Mouse (Mus musculus) mouse embryonic stem cell (cell line): ENCODE results near the gene Chn2.

ENCODE experiments used
- in situ Hi-C, 2 experiments: fragments of 300-500 bp; cut with MboI; formaldehyde crosslinking; loops; 1 replicate in 1 of 2; 3 replicates in 1 of 2; pipeline ENCODE4 v1.14.3; 2019 to 2020; ENCODE audit warnings: low sequenced_read_pairs in 2 of 2, low pct_unique_long_range_greater_than_20kb in 1 of 2, mixed read lengths in 1 of 2; ENCODE audit not compliant: unreplicated experiment in 1 of 2

Chn2 gene

DNA sequence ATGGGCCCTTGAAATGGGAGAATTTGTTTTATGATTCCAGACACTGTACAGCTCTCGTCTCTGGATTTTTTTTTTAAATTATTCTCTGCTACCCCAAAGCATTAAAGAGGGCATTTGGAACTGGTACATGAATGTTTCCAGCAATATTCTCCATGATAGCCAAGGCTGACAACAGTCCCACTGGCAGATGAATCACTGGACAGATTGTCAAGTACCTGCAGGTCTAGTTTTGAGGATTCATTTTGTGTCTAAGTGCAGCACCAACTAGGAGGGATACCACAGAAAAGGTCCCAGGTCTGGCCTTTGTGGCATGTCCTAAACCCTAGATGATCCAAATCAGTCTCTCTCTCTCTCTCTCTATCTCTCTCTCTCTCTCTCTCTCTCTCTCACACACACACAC is 89.3 kb downstream of the Chn2 start:
- in situ Hi-C loops, result no loop called here

DNA sequence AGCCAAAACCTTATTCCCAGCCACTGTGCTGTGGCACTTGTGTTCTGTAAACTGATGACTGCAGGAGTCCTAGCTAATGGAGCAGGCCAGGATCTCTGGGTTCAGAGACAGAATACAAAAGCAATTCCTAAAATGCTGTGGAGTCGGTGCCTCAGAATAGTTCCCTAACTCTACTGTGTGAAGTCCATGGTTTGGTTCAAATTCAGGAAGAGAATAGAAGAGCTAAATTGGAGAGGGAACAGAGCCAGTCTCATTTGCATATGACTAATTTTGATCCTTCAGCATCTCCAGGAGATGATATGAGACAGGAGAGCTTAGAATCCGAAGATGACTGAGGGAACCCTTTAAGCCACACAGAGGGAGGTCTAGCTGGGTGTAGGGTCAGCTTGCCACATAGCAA is 90.2 kb downstream of the Chn2 start:
- in situ Hi-C loops, result no loop called here

DNA sequence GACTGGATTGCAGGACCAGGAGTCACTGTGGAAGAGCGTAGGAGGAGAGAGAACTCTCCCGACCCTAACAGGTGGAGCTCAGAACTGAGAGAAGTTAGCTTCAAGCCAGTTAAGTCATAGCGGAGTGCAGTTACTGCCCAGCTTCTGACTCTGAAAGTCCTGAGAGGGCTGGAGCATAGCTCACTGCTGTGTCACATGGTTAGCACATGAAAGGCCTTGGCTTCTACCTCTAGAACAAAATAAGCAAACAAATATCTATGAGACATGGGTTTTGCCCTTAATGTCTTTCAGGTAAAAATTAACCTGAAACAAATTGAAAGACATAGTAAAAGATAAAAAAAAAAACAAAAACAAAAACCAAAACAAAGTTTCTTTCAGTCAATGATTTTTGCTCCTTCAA is 91.5 kb downstream of the Chn2 start:
- in situ Hi-C loops, result no loop called here

DNA sequence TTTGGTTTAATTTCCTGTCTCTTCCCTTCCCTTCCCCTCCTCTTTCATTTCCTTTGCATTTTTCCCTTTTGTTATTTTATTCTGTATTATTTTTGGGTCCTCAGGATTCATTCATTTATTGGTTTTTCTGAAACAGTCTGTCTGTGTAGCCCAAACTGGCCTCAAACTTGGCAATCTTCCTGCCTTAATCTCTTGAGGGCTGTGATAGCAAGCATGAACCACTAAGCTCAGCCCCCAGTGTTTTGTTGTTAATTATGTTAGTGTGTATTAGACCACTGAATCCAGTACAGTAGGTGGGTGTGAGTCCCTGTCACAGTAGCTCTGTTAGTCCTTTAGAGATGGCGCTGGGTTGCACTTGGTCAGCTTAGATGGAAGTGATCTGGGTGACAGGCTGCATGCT is 93.2 kb downstream of the Chn2 start:
- in situ Hi-C loops, result no loop called here

DNA sequence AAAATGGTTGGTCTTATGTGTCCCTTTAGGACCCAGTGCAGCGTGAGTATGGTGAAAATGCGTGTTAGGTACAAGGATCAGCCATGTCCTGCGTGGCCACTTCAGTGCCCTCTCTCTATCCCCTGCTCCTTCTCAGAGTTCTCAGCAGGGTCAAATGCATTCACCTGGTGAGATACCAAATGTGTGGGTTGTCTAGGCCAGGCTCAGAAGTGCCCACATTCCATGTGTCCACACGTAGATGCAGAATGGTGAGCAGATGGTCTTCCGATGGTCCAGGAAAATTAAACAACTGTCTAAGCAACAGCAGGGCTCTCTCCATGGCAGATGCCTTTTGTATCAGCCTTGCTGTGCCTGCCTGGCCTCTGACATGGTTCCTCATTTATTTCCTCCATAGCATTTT is 93.9 kb downstream of the Chn2 start:
- in situ Hi-C loops, result no loop called here

DNA sequence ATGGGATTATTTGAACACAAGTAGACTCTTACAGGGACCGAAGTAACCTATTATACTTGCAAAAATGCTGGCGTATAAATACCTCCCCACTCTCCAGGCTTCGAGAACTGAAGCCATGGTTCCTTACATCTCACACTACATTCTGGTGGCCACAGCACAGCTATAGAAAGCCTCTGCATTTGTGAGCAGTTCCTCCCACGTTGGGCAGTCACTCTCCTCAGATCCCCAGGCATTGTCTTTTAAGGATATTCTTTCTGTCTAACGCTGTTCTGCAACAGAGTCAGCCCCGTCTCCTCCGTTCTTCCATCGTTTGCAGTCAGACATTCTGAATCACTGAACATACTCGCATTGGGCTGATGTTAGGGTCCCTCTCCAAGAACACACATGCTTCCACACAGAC is 98.8 kb downstream of the Chn2 start:
- in situ Hi-C loops, result no loop called here

DNA sequence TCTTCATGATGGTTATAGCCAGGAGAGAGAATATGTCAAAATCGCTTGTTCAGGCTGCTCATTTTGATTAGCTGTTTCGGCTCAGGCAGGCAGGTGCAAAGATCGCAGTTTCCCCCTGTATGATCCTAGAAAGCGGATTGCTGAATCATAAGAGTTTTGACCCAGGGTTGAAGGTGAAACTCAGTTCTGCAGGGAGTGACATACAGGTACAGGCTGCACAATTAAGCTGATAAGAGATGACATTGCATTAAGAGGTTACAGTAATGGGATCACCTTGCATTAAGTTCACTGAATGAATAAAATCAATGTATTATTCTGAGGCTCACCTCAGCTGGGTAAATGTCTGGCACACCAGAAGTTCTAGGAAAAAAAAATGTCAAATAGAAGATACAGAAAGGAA is 101.1 kb downstream of the Chn2 start:
- in situ Hi-C loops, result no loop called here

DNA sequence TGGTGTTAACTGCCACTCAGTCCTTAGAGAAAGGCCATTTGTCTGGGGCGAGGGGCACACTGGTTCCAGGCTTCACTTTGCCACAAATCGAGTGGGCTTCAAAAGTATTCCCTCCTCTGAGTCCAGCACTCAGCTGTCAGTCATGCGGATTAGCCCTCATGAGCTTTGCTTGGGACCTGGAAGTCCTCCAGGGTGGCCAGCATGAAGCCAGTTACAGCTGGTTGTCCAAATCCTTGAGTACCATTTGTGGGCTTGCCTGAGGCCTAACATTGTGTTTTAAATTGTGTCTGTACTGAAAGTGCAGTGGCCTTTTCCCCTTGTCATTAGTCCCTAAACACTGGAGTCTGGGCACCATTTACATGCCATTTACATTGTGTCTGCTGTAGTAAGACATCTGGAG is 101.8 kb downstream of the Chn2 start:
- in situ Hi-C loops, result no loop called here

DNA sequence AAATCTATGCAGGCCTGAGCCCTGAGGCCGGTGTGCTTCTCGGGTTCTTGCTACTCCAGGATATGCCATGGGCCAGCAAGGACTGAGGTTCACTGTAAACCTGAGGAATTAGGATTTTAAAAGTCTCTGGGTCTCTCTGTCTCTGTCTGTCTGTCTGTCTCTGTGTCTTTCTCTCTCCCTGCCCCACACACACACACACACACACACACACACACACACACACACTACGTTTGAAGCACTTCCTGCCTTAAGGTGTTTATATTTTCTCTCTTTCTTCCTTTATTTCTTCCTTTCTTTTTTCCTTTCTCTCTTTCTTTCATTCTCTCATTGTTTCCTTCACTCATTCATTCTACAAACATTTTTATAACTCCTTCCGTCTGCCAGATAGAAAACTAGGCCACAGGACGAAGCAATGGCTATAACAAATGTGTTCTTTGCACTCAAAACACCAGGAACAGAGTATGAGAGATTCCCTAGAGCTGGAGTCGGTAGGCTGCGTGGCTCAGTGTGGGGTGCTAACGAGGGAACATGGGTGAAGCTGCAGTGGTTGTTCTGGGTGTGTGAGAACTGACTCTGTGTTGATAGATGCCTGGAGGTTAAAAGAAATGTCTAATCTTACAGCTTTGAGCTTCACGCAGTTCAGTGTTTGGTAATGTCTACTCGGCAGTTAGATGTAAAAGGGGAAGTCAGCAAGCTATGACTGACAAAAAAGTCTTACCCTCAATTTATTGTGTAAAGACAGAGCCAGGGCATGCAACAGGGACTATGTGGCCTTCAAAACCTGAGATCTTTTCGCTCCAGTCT is 103.7 kb downstream of the Chn2 start:
- in situ Hi-C loops, result no loop called here

DNA sequence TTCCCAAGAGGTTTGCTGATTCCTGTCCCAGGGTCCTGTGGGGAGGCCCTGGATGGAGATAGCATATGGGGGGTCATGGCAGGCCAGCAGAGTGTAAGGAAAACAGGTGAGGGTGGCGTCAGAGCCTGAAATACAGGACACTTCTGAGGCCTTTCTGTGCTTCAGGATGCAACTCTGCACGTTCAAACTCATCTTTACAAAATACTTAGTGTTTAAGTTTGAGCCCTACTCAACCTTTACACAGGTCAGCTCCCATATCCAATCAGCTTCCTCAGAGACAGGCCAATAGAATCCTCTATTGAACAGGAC is 104.3 kb downstream of the Chn2 start:
- in situ Hi-C loops, result no loop called here

DNA sequence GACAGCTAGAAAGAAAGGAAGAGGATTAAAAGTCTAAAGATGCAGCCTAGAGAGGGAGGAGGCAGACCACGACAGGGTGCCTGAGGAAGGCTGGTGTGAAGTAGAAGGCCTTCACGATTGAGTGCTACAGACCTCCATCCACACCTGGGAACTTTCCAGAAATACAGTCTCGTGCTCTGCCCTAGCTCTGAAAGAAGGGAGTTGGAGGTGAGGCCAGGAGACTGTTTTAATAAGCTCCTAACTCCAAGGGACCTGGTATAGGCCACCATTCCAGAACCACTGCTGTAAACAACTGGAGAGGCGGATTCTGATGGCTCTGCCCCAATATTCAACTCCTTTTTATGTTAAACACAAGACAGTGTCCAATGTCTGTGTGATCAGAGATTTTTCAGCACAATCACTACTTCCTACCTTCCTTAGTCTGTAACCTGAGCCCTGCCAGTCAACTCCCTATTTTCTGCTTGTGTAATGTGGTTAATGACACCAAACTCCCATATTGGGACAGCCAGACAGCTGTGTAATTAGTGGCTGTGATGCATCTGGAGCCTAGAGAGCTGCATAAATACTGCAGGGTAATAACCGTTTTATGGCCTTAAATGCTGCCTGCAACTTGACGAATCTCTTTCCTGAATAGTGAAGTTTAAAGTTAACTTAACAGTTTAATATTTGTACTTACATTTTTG is 109.6 kb downstream of the Chn2 start:
- in situ Hi-C loops, result no loop called here

DNA sequence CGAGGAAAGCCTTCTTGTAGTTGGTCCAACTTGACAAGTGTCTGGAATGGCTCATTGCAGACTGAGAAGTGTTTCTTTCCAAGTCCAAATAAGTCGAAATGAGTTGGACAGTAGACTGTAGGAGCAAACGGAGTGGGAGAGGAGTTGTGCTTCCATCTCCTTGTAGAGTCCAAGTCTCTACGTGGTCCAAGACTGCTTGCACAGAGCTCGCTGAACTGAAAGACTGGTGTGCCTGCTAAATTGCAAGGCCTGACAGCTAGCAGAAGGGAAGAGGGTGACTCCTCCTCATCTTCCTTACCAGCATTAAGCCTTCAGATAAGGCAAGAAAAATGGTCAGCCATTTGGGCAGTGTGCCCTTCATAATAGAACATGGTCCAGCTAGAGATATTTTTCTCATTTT is 111.5 kb downstream of the Chn2 start:
- in situ Hi-C loops, result no loop called here

DNA sequence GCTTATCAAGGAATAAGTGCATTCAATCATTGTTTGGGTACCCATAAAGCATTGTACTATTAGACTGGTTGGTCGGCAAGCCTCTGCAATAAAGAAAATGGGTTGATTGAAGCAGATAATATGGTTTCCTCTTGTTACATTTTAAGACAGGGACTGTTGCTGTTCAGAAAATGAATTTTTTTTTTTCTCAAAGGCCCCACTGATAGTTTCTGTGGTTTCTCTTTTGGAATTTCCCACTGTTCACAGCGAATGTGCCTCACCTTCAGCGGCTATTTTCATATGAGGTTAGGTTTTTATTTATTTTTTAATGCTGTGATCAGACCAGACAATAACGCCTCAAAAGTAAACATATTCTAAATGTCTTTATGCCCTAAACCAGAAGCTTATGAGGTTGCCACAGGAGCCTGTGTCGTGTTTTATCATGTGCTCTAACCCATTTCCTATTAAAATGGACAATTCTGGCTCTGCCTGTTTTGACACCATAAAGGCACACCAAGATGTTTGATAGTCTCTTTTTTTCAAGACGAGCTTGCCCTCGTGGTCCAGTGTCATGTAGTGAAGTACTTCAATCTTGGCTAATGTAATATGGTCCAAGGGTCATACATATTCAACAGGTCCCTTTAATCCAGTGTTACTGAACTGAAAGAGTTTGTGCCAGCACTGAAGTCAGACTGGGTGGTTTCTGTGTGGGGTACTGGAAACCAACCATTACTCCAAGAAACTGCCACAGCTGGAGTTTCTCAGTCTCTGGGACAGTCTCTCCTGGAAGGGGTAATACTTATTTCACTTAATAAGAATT is 112.3 kb downstream of the Chn2 start:
- in situ Hi-C loops, result no loop called here

DNA sequence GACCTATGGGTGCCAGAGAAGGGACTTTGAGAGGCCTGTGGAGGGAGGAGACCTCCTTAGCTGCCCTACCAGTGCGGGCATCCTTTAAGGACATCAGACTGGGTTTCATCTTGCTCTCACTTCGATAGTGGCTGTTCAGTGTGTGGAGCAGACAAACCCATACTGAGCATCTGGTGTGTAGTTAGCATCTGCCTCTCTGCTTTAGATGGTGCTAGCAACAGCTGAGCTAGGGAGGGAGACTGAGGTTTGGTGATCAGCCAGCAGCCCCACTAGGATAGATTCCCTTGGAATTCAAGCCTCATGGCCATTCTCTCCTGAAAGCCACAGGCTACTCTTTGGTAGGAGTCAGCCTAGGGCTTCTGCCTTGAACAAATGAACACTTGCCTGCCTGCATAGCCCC is 117.7 kb downstream of the Chn2 start:
- in situ Hi-C loops, result no loop called here

DNA sequence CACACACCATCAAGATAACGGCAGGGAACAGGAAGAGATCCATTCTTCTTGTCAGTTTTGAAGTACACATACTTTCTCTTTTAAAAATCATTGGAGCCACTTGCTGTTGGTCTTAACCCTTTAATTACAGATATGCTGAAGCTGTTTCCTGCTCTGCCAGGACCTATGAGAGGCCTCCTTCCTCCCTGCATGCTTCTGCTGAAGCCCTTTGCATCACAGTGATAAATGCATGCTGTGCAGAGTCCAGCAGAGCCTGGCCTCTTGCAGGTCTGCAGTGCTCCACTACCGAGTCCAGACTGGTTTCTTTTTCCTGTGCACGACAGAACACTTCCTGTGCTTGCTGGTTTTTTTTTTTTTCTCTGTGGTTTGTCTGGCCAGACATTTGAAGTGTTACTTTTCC is 119.0 kb downstream of the Chn2 start:
- in situ Hi-C loops, result no loop called here

DNA sequence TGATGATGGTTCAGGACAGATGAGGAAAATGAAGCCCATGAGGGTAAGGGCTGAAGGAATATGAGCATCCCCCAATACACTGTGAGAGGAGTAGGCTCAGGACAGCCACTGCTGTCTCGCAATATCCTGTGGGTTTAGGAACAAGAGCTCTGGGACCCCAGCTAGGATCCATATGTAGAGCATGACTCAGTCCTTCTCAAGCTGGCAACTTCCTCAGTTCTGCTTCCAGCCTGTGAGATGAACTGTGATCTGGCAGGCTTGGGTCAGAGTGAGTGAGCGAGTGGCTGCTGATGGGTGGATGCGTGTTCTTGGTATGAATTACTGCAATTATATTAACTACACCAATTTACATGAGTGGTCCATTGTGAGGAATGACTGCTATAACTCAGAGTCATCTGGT is 121.3 kb downstream of the Chn2 start:
- in situ Hi-C loops, result no loop called here

DNA sequence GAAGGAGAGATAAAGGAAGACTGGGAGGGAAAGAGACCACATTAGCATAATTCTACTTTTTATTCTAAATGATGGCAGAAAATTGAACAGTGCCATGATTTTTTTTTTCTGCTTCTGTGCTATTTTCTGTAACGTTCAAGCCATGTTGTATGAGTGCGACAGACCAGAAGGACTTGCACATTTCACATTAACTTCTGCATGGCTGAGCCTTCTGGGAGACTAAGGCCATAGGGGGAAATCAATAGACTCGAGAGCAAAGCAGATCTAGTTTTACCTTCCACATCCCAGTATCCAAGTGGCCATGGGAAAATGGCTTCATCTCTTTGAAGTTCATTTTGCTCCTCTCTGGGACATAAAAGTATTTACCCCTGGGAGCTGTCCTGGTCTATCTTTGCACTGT is 121.9 kb downstream of the Chn2 start:
- in situ Hi-C loops, result no loop called here

DNA sequence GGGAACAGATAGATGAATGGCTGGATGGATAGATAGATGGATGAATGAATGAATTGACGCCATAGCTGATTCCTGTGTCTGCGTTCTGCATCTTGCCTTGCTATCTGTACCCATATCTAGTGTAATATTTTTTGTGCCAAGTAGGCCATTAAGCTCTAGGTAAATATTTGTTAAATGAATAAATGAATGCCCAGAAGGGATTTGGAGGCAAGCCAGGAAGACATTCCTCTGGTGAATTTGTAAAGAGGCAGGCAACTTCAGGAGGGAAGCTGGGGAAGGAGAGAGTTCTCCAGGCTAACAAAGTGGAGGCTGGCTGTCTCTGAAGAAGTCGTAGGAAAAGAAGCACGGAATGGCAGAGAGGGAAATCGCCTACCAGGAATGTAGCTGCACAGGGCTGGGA is 123.0 kb downstream of the Chn2 start:
- in situ Hi-C loops, result no loop called here

DNA sequence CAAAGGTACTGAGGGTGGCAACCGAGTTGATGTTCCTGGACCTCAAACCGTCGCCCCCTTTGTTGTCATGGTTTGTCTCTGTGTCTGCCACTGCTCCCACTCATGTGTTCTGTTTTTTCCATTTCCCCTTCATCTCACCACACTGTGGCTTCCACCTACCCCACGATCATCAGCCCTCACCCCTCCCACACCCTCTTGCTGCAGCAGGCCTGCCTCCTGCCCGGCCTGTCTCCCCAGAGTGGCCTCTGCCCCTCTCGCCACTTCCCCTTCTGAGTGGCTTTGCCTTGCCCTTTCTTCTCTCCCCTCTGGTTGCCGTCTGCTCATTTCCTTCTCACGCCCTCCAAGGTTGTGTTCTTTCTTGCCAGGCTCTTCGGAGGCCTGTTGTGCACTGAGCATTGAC is 123.4 kb downstream of the Chn2 start:
- in situ Hi-C loops, result no loop called here

DNA sequence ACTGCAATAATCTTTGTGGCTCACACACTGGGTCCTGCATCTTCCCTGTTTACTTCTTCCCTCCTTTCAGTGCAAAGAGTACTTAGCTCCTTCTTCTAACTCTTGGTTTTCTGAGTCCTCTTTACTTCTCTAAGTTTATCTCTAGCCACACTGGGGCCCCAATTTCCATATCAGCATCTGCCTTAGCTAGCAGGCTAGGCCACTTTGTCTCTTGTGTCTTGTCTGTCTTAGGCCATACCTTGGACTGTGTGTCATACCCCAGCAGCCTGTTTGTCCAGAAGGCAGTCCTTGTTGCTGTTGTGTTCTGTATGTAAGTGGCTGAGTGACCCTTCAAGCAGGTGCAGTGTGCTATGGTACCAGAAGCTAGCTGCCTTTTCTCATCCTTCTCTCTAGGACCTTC is 124.3 kb downstream of the Chn2 start:
- in situ Hi-C loops, result no loop called here
